Mouse (Mus musculus) layer of hippocampus, adult 8-10 months (tissue): ENCODE measurements around the gene Spata33. TPM values are rescaled to one million over a fixed set of nuclear protein-coding genes. Genes with fewer than 3 reads are reported as not detected.
"Not testable (repeated sequence)": the region's sequence is repeated elsewhere in the genome, so short reads cannot be mapped to it uniquely, and the experiment has no call there.

Experiments used
- DNase-seq, 2 experiments: peaks; one replicate each; pipeline ENCODE4 v3.0.0; 2022; ENCODE audit warnings: low spot score in 2 of 2
- total RNA-seq, 4 experiments: library from RNA; stranded (reverse); gene quantifications; 2 replicates each; pipeline ENCODE4 v1.2.4; 2022

Spata33 gene
- 1 to 10 TPM; 5.5 to 9.7 (median 6.6) TPM for total RNA-seq

- DNase-seq: peak; percentile 82 to 85
These were observed at the start of gene Spata33, which contains the start of gene Chmp1a for GRCm38 (mm10) chr8:123212321-123213117. TSS of gene Spata33 (plus strand) at chr8:123212832. TSS of gene Chmp1a (minus strand) at chr8:123212763.

GRCm38 (mm10) chr8:123181391-123181790 lies 31.2 kb upstream of the Spata33 start:
- DNase-seq: no peak

- DNase-seq: no peak
These were observed 26.8 kb upstream of the Spata33 start, which contains the start of gene Dpep1 for GRCm38 (mm10) chr8:123185566-123186409. TSS of gene Dpep1 (plus strand) at chr8:123186242.

GRCm38 (mm10) chr8:123188006-123188405 lies 24.6 kb upstream of the Spata33 start:
- no peak for DNase-seq

GRCm38 (mm10) chr8:123188841-123189240 lies 23.8 kb upstream of the Spata33 start:
- DNase-seq: no peak

- DNase-seq: peak; percentile 67 to 78
These were observed 22.0 kb upstream of the Spata33 start for GRCm38 (mm10) chr8:123190678-123191077.

- no peak for DNase-seq
These were observed 20.7 kb upstream of the Spata33 start for GRCm38 (mm10) chr8:123191908-123192307.

GRCm38 (mm10) chr8:123193771-123194170 lies 18.9 kb upstream of the Spata33 start:
- no peak for DNase-seq

GRCm38 (mm10) chr8:123197016-123197415 lies 15.6 kb upstream of the Spata33 start:
- not testable (repeated sequence) for DNase-seq

GRCm38 (mm10) chr8:123199864-123200263 lies 12.8 kb upstream of the Spata33 start:
- no peak for DNase-seq

GRCm38 (mm10) chr8:123202288-123202687 lies 10.3 kb upstream of the Spata33 start:
- peak in 1 of 2 experiments; percentile 78 for DNase-seq

GRCm38 (mm10) chr8:123203571-123203970 lies 9.1 kb upstream of the Spata33 start:
- no peak for DNase-seq

GRCm38 (mm10) chr8:123211876-123212275 lies 756 bp upstream of the Spata33 start:
- DNase-seq: no peak

- no peak for DNase-seq
These were observed 613 bp downstream of the Spata33 start for GRCm38 (mm10) chr8:123213118-123213772.

- no peak for DNase-seq
These were observed 2.8 kb downstream of the Spata33 start for GRCm38 (mm10) chr8:123215430-123215829.

- no peak for DNase-seq
These were observed 8.3 kb downstream of the Spata33 start for GRCm38 (mm10) chr8:123220917-123221316.

GRCm38 (mm10) chr8:123224278-123225266 lies 11.9 kb downstream of the Spata33 start, which contains the start of gene Cdk10:
TSS of gene Cdk10 (plus strand) at chr8:123224842.
- peak; percentile 88 to 93 for DNase-seq

- DNase-seq: no peak
These were observed 15.8 kb downstream of the Spata33 start for GRCm38 (mm10) chr8:123228416-123228815.

GRCm38 (mm10) chr8:123230326-123230725 lies 17.7 kb downstream of the Spata33 start:
- DNase-seq: not testable (repeated sequence)

- peak in 1 of 2 experiments; percentile 39 for DNase-seq
These were observed 19.1 kb downstream of the Spata33 start for GRCm38 (mm10) chr8:123231742-123232141.
